Mouse (Mus musculus): ENCODE measurements around the gene Rab3d.

DNA sequence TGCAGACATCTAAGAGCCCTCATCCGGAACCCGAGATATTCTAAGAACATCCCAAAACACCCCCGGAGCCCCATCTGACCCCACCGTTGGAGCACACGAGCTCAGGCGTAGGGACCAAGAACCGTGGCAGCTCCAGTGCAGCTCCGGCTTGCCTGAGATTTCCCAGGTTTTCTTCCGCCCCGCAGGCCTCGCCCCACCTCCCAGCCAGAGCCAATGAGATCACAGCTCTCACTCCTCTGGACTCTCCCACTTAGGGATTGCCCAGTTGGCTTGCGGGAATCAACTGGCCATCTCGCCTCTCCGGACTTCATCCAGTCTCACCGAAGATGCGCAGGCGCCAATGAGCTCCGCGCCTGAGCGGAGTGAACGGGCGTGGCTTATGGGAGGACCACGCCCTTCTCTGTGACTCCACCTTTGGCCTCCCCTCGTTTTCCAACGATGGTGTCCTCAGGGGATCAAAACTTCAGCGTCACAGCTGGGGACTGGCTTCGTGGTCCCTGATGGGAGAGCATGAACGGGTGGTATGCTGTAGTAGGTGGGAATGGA, 9.3 kb upstream of the Rab3d start, which contains the start of the genes Ccdc159 and Tmem205:
- TF ChIP-seq CTCF (IDR thresholded peaks at IDR 0.05; ENCODE audit: borderline replicate concordance, insufficient read depth, low read length), result no peak
- TF ChIP-seq POLR2A (IDR thresholded peaks at IDR 0.05; ENCODE audit: low read depth, low read length), result peak; percentile 86
